Mouse (Mus musculus): ENCODE measurements at regions not wholly inside any gene's neighbourhood (a gene's known extent, or its start where the extent isn't known, plus 50 kb on each side); places are given as distances from the start of the nearest gene placed in this dataset.

DNA sequence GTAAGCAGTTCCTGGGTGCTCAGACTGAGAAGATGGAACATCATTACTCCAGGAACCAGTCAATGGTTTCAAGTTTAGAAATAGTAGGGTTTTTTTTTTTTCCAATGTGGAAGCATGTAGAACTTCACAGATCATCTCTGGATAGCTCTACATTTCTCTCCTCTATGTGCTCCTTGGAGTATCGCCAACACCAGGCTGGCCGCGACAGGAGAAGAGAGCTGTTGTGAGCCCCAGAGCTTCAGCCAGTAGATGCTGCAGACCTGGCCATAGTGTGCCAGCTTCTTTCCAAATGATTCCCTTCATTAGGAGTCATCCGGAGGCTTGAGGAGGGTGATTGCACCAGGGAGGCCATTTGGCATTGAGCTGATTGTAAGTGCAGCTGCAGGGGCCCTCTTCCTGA is 322.6 kb upstream of the Thsd7b start:
- no peak for DNase-seq

- DNase-seq, result no peak
Observed at GRCm38 (mm10) chr1:128914811-128915210, 322.7 kb upstream of the Cxcr4 start.

DNA sequence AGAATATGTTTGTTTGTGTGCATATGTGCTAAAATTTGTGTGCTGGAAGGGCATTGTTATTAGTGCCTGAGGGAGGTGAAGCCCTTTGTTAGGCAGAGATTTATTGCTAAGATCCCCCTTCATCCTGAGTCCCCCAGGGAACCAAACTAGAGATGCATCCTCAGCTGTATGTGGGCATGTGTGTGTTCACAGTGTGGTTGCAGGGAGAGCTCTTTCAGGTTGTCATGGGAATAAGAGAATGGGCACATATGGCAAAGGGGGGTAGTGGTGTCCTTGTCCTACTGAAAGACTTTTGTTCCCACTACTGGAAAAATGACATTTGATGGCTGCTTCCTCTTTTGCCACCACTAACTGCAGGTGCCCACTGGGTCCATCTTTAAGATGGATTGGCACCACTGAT is 320.4 kb upstream of the Cxcr4 start:
- no peak for DNase-seq

DNA sequence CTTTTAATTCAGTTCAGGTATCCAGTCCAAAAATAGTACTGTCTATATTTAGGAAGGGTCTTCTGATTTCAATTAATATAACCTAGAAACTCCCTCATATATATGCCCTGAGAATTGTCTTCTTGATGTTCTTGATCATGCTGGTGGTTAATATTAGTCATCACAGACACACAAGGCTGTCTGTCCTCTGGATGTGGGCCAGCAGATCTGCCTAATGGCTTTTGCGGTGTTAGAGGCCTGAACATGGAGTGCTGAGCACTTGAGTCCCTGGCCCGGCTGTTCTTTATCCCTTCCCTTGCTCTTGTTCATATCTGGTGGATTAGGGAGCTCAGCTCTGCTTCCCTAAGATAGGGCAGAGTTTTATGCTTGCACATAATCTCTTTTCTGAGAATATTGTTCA is 315.5 kb upstream of the Cxcr4 start:
- DNase-seq, result no peak

GRCm38 (mm10) chr1:128898025-128898424 is 305.9 kb upstream of the Cxcr4 start:
- DNase-seq, result no peak

GRCm38 (mm10) chr1:128894546-128894945 is 302.5 kb upstream of the Cxcr4 start:
- DNase-seq, result no peak

DNA sequence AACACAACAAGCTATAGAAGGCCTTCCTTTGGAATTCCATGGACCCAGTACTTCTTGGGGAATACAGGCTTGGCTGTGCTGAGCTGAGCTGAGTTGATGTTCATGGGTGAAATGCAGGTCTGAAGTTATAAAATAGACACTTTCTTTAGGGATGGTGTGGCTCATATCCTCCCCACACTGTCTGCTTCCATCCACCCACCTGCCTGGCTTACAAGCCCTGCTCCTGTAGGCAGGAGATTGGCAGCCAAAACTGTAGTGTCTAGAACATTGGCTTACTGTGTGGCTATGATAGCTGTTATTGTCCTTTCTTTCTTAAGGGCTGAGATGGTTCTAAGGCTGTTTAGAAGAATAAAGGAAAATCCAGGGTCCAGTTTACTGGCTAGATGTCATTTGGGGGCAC is 286.2 kb upstream of the Cxcr4 start:
- no peak for DNase-seq

- DNase-seq, result peak; percentile 28
Observed at GRCm38 (mm10) chr1:128875289-128875688, 283.2 kb upstream of the Cxcr4 start.

DNA sequence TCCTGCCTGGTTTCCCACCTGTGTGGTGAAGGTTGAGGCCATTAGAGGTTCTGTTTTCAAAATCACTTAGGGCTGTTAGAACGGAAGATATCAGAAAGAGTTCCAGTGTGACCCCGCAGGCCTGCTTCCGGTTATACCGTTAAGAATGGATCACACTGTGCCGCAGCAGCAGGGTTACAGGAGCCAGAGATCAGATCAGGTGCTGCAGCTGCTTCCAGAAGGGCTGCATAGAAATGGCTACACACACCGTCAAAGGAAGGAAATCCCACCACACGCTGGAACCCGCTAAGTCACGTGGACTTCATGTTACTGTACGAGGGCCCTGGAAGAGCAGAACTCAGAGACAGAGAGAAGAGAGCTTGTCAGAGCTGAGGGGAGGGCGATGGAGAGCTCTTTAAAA is 282.1 kb upstream of the Cxcr4 start:
- DNase-seq, result no peak

GRCm38 (mm10) chr1:128868761-128869160 is 276.7 kb upstream of the Cxcr4 start:
- no peak for DNase-seq

GRCm38 (mm10) chr1:128860537-128860936 is 268.4 kb upstream of the Cxcr4 start:
- no peak for DNase-seq

GRCm38 (mm10) chr1:128860094-128860493 is 268.0 kb upstream of the Cxcr4 start:
- DNase-seq, result no peak

DNA sequence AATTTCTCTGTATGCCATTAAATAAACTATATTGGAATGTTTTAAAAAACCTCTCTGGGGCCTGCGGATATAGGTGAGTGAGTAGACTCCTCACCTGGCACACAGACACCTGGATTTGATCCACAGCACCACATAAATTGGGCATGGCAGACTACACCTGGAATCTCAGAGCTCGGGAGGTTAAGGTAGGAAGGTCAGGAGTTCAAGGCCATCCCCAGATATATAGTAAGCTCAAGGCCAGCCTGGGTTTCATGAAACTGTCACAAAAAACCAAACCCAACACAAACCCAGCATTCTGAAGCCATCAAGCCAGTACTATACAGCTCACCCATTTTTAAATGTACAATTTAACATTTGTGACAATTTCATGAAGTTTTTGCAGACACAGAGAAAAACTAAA is 266.6 kb upstream of the Cxcr4 start:
- DNase-seq, result no peak

DNA sequence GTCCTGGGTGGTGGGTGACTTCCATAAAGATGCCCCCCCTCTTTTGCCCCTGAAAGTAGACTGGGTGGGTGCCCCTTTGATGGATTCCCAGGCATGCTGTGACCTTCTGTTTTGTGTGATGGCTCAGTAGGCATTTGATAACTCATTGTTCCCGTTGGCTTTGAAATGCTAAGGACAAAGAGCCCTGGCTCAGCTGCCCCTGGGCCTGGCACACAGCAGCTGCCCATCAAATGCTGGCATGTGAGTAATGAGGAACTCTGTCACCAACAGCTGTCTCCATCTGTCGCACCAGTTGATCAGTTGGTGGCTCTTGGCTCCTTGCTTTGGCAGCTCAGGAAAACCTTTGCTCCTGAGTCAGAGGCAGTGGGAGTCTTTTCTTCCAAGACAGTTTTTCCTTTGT is 264.8 kb upstream of the Cxcr4 start:
- DNase-seq, result no peak

- no peak for DNase-seq
Observed at GRCm38 (mm10) chr1:128854649-128855048, 262.6 kb upstream of the Cxcr4 start.

GRCm38 (mm10) chr1:128853286-128853685 is 261.2 kb upstream of the Cxcr4 start:
- DNase-seq, result no peak

GRCm38 (mm10) chr1:128837361-128837760 is 245.3 kb upstream of the Cxcr4 start:
- no peak for DNase-seq

- DNase-seq, result no peak
Observed at GRCm38 (mm10) chr1:128835510-128835909, 243.4 kb upstream of the Cxcr4 start.

- no peak for DNase-seq
Observed at GRCm38 (mm10) chr1:128833096-128833715, 241.1 kb upstream of the Cxcr4 start.

GRCm38 (mm10) chr1:128832201-128832883 is 240.2 kb upstream of the Cxcr4 start:
- peak; percentile 88 for DNase-seq

- no peak for DNase-seq
Observed at GRCm38 (mm10) chr1:128830671-128831240, 238.7 kb upstream of the Cxcr4 start.

DNA sequence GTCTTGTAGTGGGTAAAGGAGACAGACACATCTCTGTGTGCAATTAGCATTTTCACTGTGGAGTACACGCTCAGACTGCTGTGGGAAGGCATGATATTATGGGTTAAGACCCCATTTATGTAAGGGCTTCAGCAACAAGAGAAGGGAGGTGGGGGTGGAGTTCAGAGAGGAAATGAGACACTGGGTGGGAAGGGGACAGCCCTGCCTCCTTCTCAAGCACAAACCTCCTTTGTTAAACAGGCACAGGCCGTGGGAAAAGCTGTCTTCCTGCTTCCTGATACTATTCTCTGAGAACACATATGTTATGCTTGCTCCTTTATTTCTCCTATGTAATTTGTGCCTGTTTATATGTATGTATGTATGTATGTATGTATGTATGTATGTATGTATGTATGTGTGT is 237.4 kb upstream of the Cxcr4 start:
- peak; percentile 15 for DNase-seq

DNA sequence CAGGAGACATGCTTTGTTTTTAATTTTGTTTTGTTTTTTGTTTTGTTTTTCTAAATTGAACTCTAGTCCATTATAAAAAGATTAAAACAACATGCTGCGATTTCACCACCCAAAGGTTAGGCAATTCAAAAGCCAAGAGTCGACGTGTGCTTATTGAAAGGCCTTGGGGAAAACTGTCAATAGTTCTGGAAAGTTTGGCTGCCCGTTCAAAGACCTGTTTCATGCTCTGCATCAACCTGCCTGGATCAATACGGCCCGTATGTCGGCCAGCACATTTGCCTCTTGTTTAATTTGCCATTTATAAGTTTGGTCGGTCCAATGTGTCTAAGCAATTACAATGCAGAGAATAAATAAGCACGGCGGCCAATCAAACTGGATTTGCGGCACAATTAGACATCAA is 234.3 kb upstream of the Cxcr4 start:
- DNase-seq, result no peak

DNA sequence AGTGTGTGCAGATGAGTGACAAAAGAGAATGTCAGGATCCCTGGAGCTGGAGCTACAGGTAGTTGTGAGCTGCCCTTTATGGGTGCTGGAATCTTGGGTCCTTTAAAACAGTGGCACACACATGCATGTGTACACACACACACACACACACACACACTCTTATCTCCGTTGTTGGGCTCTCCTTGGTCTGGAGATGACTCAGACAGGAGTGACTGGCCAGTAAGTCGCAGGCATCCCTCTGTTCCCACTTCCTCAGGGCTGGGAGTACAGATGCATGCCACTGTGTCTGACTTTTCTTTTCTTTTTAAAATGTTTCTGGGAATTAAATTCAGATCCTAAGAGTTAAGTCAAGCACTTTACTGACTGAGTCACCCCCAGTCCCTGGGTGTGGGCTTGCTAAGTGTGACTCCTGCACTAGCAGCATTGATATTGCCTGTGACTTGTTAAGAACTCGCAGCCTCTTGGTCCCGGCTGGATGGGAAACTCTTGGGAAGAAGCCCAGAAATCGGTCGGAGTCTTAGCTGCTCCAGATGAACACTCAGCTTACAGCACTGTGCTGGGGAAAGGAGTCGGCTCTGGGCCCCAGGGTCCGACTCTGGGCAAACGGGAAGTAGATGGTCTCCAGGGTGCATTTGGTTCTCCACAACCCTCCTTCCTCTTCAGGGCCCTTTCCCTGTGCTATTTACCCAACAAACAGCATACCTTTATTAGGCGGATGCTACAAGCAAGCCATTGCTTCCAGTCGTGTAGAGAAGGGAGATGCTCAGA is 233.0 kb upstream of the Cxcr4 start:
- DNase-seq, result no peak
